Mouse (Mus musculus): ENCODE measurements around the gene Syngap1. TPM values are rescaled to one million over a fixed set of nuclear protein-coding genes. Genes with fewer than 3 reads are reported as not detected.

Syngap1 gene
- total and polyA plus RNA-seq, 2 experiments from 2014 or later: 5.0 to 85.2 TPM

DNA sequence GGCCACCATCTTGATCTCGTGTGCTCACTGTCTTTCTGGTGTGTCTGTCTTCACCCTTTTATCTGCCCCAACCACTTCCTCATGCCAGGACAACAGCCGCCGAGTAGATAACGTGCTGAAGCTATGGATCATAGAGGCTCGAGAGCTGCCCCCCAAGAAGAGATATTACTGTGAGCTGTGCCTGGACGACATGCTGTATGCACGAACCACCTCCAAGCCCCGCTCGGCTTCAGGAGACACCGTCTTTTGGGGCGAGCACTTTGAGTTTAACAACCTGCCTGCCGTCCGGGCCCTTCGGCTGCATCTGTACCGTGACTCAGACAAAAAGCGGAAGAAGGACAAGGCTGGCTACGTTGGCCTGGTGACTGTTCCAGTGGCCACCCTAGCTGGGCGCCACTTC is 15.8 kb downstream of the Syngap1 start:
- H3K4me1 ChIP-seq (ENCODE audit: insufficient read depth): peaks cover 14% of the 10 kb centered on the region
- ATAC-seq (no peak), DNase-seq (no peak)
- peaks cover 84% of the 10 kb centered on the region for H3K36me3 ChIP-seq (ENCODE audit: insufficient read depth)
- no peaks in the 10 kb centered on the region for H3K27me3 ChIP-seq (ENCODE audit: insufficient read depth, low read length)
- no peaks in the 10 kb centered on the region for H3K9me3 ChIP-seq (ENCODE audit: low read length)
- H3K27ac ChIP-seq (ENCODE audit: low read depth, low read length): no peak overlapping the region
- no peak overlapping the region for H3K9ac ChIP-seq
- H3K4me3 ChIP-seq (ENCODE audit: low read depth, low read length): no peak overlapping the region
- no peak overlapping the region for H3K4me2 ChIP-seq (ENCODE audit: low read depth)
- 94% methylated on average over 18 of the region's 18 CpGs for WGBS
- TF ChIP-seq CTCF (IDR thresholded peaks at IDR 0.05; ENCODE audit: low read depth): no peak

- no peak overlapping the region for H3K27ac ChIP-seq (ENCODE audit: low read depth, low read length)
- no peaks in the 10 kb centered on the region for H3K27me3 ChIP-seq (ENCODE audit: insufficient read depth, low read length)
- no peak overlapping the region for H3K4me3 ChIP-seq (ENCODE audit: low read depth, low read length)
- no peak for ATAC-seq
- no peak for DNase-seq
- WGBS: 92% methylated on average over 5 of the region's 5 CpGs
- TF ChIP-seq CTCF (IDR thresholded peaks at IDR 0.05; ENCODE audit: low read depth): no peak
- H3K4me1 ChIP-seq (ENCODE audit: insufficient read depth): peaks cover 5% of the 10 kb centered on the region; the same call in 1 of the 2 replicates
- H3K4me2 ChIP-seq (ENCODE audit: low read depth): no peak overlapping the region
- H3K36me3 ChIP-seq (ENCODE audit: insufficient read depth): peaks cover 92% of the 10 kb centered on the region
- H3K9me3 ChIP-seq (ENCODE audit: low read length): no peaks in the 10 kb centered on the region
- no peak overlapping the region for H3K9ac ChIP-seq
Measured at GRCm38 (mm10) chr17:26957872-26958271, 16.8 kb downstream of the Syngap1 start.

- Histone ChIP-seq H3K27ac (ENCODE audit: low read depth, low read length) (no peak overlapping the region), H3K4me2 (ENCODE audit: low read depth) (no peak overlapping the region), H3K4me1 (ENCODE audit: insufficient read depth) (no peaks in the 10 kb centered on the region), H3K27me3 (ENCODE audit: insufficient read depth, low read length) (no peaks in the 10 kb centered on the region), H3K36me3 (ENCODE audit: insufficient read depth) (peaks cover 91% of the 10 kb centered on the region), H3K4me3 (ENCODE audit: low read depth, low read length) (no peak overlapping the region), H3K9ac (no peak overlapping the region), H3K9me3 (ENCODE audit: low read length) (no peaks in the 10 kb centered on the region)
- 81% methylated on average over 5 of the region's 5 CpGs for WGBS
- no peak for TF ChIP-seq CTCF (IDR thresholded peaks at IDR 0.05; ENCODE audit: low read depth)
- DNase-seq (no peak), ATAC-seq (no peak)
Measured at GRCm38 (mm10) chr17:26958880-26959279, 17.8 kb downstream of the Syngap1 start.

DNA sequence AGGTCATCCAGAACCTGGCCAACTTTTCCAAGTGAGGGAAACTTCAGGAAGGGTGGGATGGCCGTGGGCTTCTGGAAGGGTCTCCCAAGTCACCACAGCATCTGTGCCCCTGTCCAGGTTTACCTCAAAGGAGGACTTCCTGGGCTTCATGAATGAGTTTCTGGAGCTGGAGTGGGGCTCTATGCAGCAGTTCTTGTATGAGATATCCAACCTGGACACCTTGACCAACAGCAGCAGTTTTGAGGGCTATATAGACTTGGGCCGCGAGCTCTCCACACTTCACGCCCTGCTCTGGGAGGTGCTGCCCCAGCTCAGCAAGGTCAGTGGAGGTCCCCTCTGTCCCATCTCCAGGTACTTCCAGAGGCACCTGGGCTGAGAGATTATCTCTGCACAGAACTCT is 18.8 kb downstream of the Syngap1 start:
- no peak overlapping the region for H3K4me2 ChIP-seq (ENCODE audit: low read depth)
- DNase-seq: no peak
- WGBS: 93% methylated on average over 4 of the region's 4 CpGs
- H3K4me3 ChIP-seq (ENCODE audit: low read depth, low read length): no peak overlapping the region
- no peaks in the 10 kb centered on the region for H3K4me1 ChIP-seq (ENCODE audit: insufficient read depth)
- H3K9me3 ChIP-seq (ENCODE audit: low read length): no peaks in the 10 kb centered on the region
- no peak overlapping the region for H3K27ac ChIP-seq (ENCODE audit: low read depth, low read length)
- H3K36me3 ChIP-seq (ENCODE audit: insufficient read depth): peaks cover 95% of the 10 kb centered on the region
- no peaks in the 10 kb centered on the region for H3K27me3 ChIP-seq (ENCODE audit: insufficient read depth, low read length)
- TF ChIP-seq CTCF (IDR thresholded peaks at IDR 0.05; ENCODE audit: low read depth): no peak
- ATAC-seq: no peak
- no peak overlapping the region for H3K9ac ChIP-seq

GRCm38 (mm10) chr17:26961572-26962240 is 20.7 kb downstream of the Syngap1 start:
- TF ChIP-seq CTCF (IDR thresholded peaks at IDR 0.05; ENCODE audit: low read depth): no peak

GRCm38 (mm10) chr17:26966993-26967392 is 25.9 kb downstream of the Syngap1 start:
- TF ChIP-seq CTCF (IDR thresholded peaks at IDR 0.05; ENCODE audit: low read depth): no peak
- Histone ChIP-seq H3K36me3 (ENCODE audit: insufficient read depth) (peaks cover 80% of the 10 kb centered on the region), H3K4me3 (ENCODE audit: low read depth, low read length) (no peak overlapping the region), H3K9ac (no peak overlapping the region), H3K4me2 (ENCODE audit: low read depth) (no peak overlapping the region), H3K27me3 (ENCODE audit: insufficient read depth, low read length) (no peaks in the 10 kb centered on the region), H3K9me3 (ENCODE audit: low read length) (no peaks in the 10 kb centered on the region), H3K27ac (ENCODE audit: low read depth, low read length) (no peak overlapping the region), H3K4me1 (ENCODE audit: insufficient read depth) (no peaks in the 10 kb centered on the region)
- DNase-seq (no peak), ATAC-seq (no peak)
- 92% methylated on average over 11 of the region's 11 CpGs for WGBS

More at GRCm38 (mm10) chr17:26961572-26962240, 20.7 kb downstream of the Syngap1 start:
- Histone ChIP-seq H3K4me2 (ENCODE audit: low read depth) (no peak overlapping the region), H3K4me1 (ENCODE audit: insufficient read depth) (no peaks in the 10 kb centered on the region), H3K27me3 (ENCODE audit: insufficient read depth, low read length) (no peaks in the 10 kb centered on the region), H3K36me3 (ENCODE audit: insufficient read depth) (peaks cover 95% of the 10 kb centered on the region), H3K27ac (ENCODE audit: low read depth, low read length) (no peak overlapping the region), H3K9ac (no peak overlapping the region), H3K9me3 (ENCODE audit: low read length) (no peaks in the 10 kb centered on the region), H3K4me3 (ENCODE audit: low read depth, low read length) (no peak overlapping the region)
- DNase-seq (no peak), ATAC-seq (no peak)
- 90% methylated on average over 21 of the region's 21 CpGs for WGBS

DNA sequence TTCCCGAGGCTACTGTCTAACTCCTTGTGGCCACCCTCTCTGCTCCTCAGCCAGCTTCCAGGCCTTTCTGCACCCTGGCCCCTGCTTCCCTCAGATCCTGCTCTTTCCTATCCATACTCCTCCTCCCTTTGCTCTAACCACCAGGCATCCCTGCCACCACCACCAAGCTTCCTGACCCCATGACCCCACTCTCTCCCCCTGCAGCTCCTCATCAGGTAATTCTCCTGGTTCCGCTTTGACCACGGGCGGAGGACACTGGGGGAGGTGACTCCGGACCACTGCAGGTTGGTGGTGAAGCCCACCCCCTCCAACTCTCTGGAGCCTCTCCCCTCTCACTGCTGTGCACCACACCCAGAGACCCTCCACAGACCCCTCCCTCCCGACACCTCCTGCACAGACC is 26.4 kb downstream of the Syngap1 start:
- no peak for TF ChIP-seq CTCF (IDR thresholded peaks at IDR 0.05; ENCODE audit: low read depth)
- peaks cover 75% of the 10 kb centered on the region for H3K36me3 ChIP-seq (ENCODE audit: insufficient read depth)
- H3K9ac ChIP-seq: no peak overlapping the region
- no peak overlapping the region for H3K4me2 ChIP-seq (ENCODE audit: low read depth)
- no peaks in the 10 kb centered on the region for H3K9me3 ChIP-seq (ENCODE audit: low read length)
- DNase-seq: no peak
- no peaks in the 10 kb centered on the region for H3K4me1 ChIP-seq (ENCODE audit: insufficient read depth)
- no peak overlapping the region for H3K4me3 ChIP-seq (ENCODE audit: low read depth, low read length)
- H3K27ac ChIP-seq (ENCODE audit: low read depth, low read length): no peak overlapping the region
- no peak for ATAC-seq
- WGBS: 89% methylated on average over 6 of the region's 6 CpGs
- no peaks in the 10 kb centered on the region for H3K27me3 ChIP-seq (ENCODE audit: insufficient read depth, low read length)

Data from forebrain, postnatal 0 days (tissue).